Mouse (Mus musculus): ENCODE results near the gene Atp6v1g2. TPM values are rescaled to one million over a fixed set of nuclear protein-coding genes. Genes with fewer than 3 reads are reported as not detected.
A peak's percentile ranks its signal among the peaks of the same experiment; 100 is the strongest.

The Atp6v1g2 gene
- polyA plus RNA-seq, 1 experiment, result 6.7 TPM

DNA sequence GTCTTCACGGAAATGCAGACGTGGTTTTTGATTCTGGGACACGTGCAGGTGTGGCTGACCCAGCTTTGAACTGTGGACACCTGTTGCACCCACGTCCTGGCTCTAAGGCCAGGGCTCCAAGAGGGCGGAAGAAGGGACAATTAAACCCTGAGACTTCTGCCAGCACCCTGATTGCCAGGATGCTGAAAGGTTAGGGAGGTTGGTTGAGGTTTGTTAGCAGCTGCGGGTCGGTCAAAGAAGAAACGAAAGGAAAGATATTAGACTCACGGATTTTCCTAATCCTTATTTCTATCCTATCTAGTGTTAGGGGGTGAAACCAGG lies 37.2 kb upstream of the Atp6v1g2 start:
- WGBS, result 38% methylated on average over 9 of the region's 9 CpGs
- no peaks in the 10 kb centered on the region for H3K27me3 ChIP-seq (replicated peaks; ENCODE audit: control insufficient read depth, insufficient read depth, low read length)
- TF ChIP-seq CTCF (conservative IDR thresholded peaks at IDR 0.05; ENCODE audit: insufficient read depth, insufficient read length, low read depth, low read length), result no peak
- no peak for TF ChIP-seq POLR2A (IDR thresholded peaks at IDR 0.05; ENCODE audit: low read depth, low read length)
- H3K4me1 ChIP-seq (ENCODE audit: control insufficient read depth, insufficient read depth, low read length), result no peaks in the 10 kb centered on the region
- no peak for DNase-seq
- no peaks in the 10 kb centered on the region for H3K36me3 ChIP-seq (ENCODE audit: control insufficient read depth, insufficient read depth, low read length)
- H3K27ac ChIP-seq (ENCODE audit: insufficient read depth, low read depth, low read length), result no peak overlapping the region
- H3K4me3 ChIP-seq (ENCODE audit: insufficient read depth, low read depth, low read length), result peak overlapping the region; percentile 54; the same call in 1 of the 2 replicates

DNA sequence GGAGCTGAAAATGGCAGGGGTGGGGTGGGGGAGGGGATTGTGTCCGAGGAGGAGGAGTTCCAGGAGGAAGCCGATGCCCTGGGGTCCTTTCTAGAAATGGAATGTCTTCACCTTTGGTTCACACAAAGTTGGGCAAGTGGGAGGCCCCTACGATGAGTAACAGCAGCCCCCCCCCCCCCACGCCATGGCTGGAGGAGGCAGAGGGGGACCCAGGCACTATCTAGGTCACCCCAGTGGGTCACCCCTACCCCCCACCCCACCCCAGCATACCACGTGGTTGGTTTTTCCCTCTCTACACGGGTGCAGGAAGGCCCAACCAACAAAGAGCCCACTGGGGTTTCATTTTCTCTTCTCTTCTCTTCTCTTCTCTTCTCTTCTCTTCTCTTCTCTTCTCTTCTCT lies 36.3 kb upstream of the Atp6v1g2 start:
- Histone ChIP-seq H3K36me3 (ENCODE audit: control insufficient read depth, insufficient read depth, low read length) (no peaks in the 10 kb centered on the region), H3K27me3 (replicated peaks; ENCODE audit: control insufficient read depth, insufficient read depth, low read length) (no peaks in the 10 kb centered on the region), H3K27ac (ENCODE audit: insufficient read depth, low read depth, low read length) (no peak overlapping the region), H3K4me3 (ENCODE audit: insufficient read depth, low read depth, low read length) (no peak overlapping the region), H3K4me1 (ENCODE audit: control insufficient read depth, insufficient read depth, low read length) (no peaks in the 10 kb centered on the region)
- no peak for DNase-seq
- 58% methylated on average over 6 of the region's 6 CpGs for WGBS
- no peak for TF ChIP-seq CTCF (conservative IDR thresholded peaks at IDR 0.05; ENCODE audit: insufficient read depth, insufficient read length, low read depth, low read length)

DNA sequence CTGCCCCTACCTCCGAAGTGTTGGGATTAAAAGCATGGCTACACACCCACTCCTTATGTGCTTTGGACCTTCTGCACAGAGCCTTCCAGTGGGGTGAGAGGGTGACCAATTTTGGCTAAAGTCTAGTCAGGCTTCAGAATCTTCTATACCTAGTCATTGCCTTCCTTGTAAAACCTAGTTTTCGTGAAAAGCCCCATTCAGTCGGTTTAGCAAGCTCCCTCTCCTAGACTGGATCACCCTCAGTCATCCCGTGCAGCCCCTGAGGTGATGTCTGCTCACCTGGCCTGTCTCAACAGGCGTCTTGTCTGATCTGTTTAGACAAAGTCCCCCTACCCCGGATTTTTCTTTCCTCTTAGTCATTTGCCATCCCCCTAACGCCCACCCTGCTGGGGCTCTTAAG lies 35.4 kb upstream of the Atp6v1g2 start:
- H3K4me3 ChIP-seq (ENCODE audit: insufficient read depth, low read depth, low read length), result no peak overlapping the region
- DNase-seq, result no peak
- no peaks in the 10 kb centered on the region for H3K36me3 ChIP-seq (ENCODE audit: control insufficient read depth, insufficient read depth, low read length)
- H3K27ac ChIP-seq (ENCODE audit: insufficient read depth, low read depth, low read length), result no peak overlapping the region
- no peaks in the 10 kb centered on the region for H3K27me3 ChIP-seq (replicated peaks; ENCODE audit: control insufficient read depth, insufficient read depth, low read length)
- 81% methylated on average over 7 of the region's 7 CpGs for WGBS
- TF ChIP-seq CTCF (conservative IDR thresholded peaks at IDR 0.05; ENCODE audit: insufficient read depth, insufficient read length, low read depth, low read length), result no peak
- no peak for TF ChIP-seq POLR2A (IDR thresholded peaks at IDR 0.05; ENCODE audit: low read depth, low read length)
- H3K4me1 ChIP-seq (ENCODE audit: control insufficient read depth, insufficient read depth, low read length), result no peaks in the 10 kb centered on the region

GRCm38 (mm10) chr17:35198946-35199345 lies 34.5 kb upstream of the Atp6v1g2 start:
- TF ChIP-seq CTCF (conservative IDR thresholded peaks at IDR 0.05; ENCODE audit: insufficient read depth, insufficient read length, low read depth, low read length) (no peak), POLR2A (IDR thresholded peaks at IDR 0.05; ENCODE audit: low read depth, low read length) (no peak)
- no peak overlapping the region for H3K4me3 ChIP-seq (ENCODE audit: insufficient read depth, low read depth, low read length)
- 49% methylated on average over 8 of the region's 8 CpGs for WGBS
- H3K36me3 ChIP-seq (ENCODE audit: control insufficient read depth, insufficient read depth, low read length), result no peaks in the 10 kb centered on the region
- H3K4me1 ChIP-seq (ENCODE audit: control insufficient read depth, insufficient read depth, low read length), result no peaks in the 10 kb centered on the region
- H3K27ac ChIP-seq (ENCODE audit: insufficient read depth, low read depth, low read length), result no peak overlapping the region
- no peak for DNase-seq
- no peaks in the 10 kb centered on the region for H3K27me3 ChIP-seq (replicated peaks; ENCODE audit: control insufficient read depth, insufficient read depth, low read length)

DNA sequence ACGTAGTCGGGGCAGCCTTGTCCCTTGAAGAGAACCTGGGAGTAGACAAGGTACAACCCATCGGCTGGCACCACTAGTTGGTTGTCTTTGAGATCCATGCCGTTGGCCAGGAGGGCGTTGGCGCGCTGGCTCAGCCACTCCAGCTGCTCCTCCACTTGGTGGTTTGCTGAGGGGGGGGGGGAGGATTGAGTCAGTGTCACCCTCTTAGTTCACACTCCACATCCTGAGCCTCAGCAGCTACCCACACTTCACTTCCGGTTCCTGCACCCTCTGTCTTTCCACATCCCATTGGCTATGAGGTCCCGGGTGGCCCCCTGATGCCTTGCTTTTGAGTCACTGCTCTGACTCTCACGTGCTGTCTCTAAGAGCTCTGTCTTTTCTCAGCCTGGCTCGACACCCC lies 33.1 kb upstream of the Atp6v1g2 start:
- peak; percentile 18 for DNase-seq
- H3K27me3 ChIP-seq (replicated peaks; ENCODE audit: control insufficient read depth, insufficient read depth, low read length), result no peaks in the 10 kb centered on the region
- H3K4me1 ChIP-seq (ENCODE audit: control insufficient read depth, insufficient read depth, low read length), result no peaks in the 10 kb centered on the region
- no peak overlapping the region for H3K27ac ChIP-seq (ENCODE audit: insufficient read depth, low read depth, low read length)
- no peaks in the 10 kb centered on the region for H3K36me3 ChIP-seq (ENCODE audit: control insufficient read depth, insufficient read depth, low read length)
- TF ChIP-seq POLR2A (IDR thresholded peaks at IDR 0.05; ENCODE audit: low read depth, low read length) (no peak), CTCF (conservative IDR thresholded peaks at IDR 0.05; ENCODE audit: insufficient read depth, insufficient read length, low read depth, low read length) (no peak)
- no peak overlapping the region for H3K4me3 ChIP-seq (ENCODE audit: insufficient read depth, low read depth, low read length)
- 84% methylated on average over 11 of the region's 11 CpGs for WGBS

GRCm38 (mm10) chr17:35201128-35201527 lies 32.3 kb upstream of the Atp6v1g2 start:
- Histone ChIP-seq H3K27me3 (replicated peaks; ENCODE audit: control insufficient read depth, insufficient read depth, low read length) (no peaks in the 10 kb centered on the region), H3K36me3 (ENCODE audit: control insufficient read depth, insufficient read depth, low read length) (no peaks in the 10 kb centered on the region), H3K27ac (ENCODE audit: insufficient read depth, low read depth, low read length) (no peak overlapping the region), H3K4me1 (ENCODE audit: control insufficient read depth, insufficient read depth, low read length) (no peaks in the 10 kb centered on the region), H3K4me3 (ENCODE audit: insufficient read depth, low read depth, low read length) (peak overlapping the region; percentile 11; the same call in 1 of the 2 replicates)
- no peak for TF ChIP-seq POLR2A (IDR thresholded peaks at IDR 0.05; ENCODE audit: low read depth, low read length)
- TF ChIP-seq CTCF (conservative IDR thresholded peaks at IDR 0.05; ENCODE audit: insufficient read depth, insufficient read length, low read depth, low read length), result no peak
- no peak for DNase-seq
- WGBS, result 66% methylated on average over 11 of the region's 11 CpGs

DNA sequence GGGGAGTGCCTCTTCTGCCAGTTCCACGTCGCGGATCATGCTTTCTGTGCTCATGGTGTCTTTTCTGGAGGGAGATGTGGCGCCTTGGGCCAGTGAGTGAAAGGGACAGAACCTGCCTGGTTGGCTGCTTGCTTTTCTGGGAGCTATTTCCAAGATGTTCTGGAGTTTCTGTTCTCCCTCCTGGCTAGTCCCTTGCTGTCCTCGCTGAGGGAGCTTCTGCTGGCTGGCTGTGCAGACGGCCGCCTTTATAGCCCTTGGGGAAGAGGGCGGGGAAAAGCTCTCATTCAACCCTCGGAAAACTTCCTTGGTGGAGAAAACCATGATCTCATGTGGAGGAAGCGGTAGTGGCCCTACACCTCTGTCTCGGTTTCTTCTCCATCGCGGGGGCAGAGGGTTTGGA lies 31.7 kb upstream of the Atp6v1g2 start, which contains the start of gene Tnf:
Gene Tnf (minus strand): TSS at position 221 of the 400 bp plus-strand sequence.
- 25% methylated on average over 13 of the region's 13 CpGs for WGBS
- no peaks in the 10 kb centered on the region for H3K27me3 ChIP-seq (replicated peaks; ENCODE audit: control insufficient read depth, insufficient read depth, low read length)
- peak; percentile 58 for DNase-seq
- no peak within 1 kb of the TSS for H3K27ac ChIP-seq (ENCODE audit: insufficient read depth, low read depth, low read length)
- TF ChIP-seq POLR2A (IDR thresholded peaks at IDR 0.05; ENCODE audit: low read depth, low read length) (no peak), CTCF (conservative IDR thresholded peaks at IDR 0.05; ENCODE audit: insufficient read depth, insufficient read length, low read depth, low read length) (no peak)
- H3K36me3 ChIP-seq (ENCODE audit: control insufficient read depth, insufficient read depth, low read length), result no peaks in the 10 kb centered on the region
- no peaks in the 10 kb centered on the region for H3K4me1 ChIP-seq (ENCODE audit: control insufficient read depth, insufficient read depth, low read length)
- H3K4me3 ChIP-seq (ENCODE audit: insufficient read depth, low read depth, low read length), result peak within 1 kb of the TSS; percentile 11; the same call in 1 of the 2 replicates

GRCm38 (mm10) chr17:35202442-35202841 lies 31.0 kb upstream of the Atp6v1g2 start:
- Histone ChIP-seq H3K4me1 (ENCODE audit: control insufficient read depth, insufficient read depth, low read length) (no peaks in the 10 kb centered on the region), H3K36me3 (ENCODE audit: control insufficient read depth, insufficient read depth, low read length) (no peaks in the 10 kb centered on the region), H3K27ac (ENCODE audit: insufficient read depth, low read depth, low read length) (no peak overlapping the region), H3K4me3 (ENCODE audit: insufficient read depth, low read depth, low read length) (no peak overlapping the region), H3K27me3 (replicated peaks; ENCODE audit: control insufficient read depth, insufficient read depth, low read length) (no peaks in the 10 kb centered on the region)
- WGBS, result 72% methylated on average over 4 of the region's 4 CpGs
- DNase-seq, result no peak
- TF ChIP-seq CTCF (conservative IDR thresholded peaks at IDR 0.05; ENCODE audit: insufficient read depth, insufficient read length, low read depth, low read length) (no peak), POLR2A (IDR thresholded peaks at IDR 0.05; ENCODE audit: low read depth, low read length) (no peak)

Data from kidney, adult 2 months (tissue).